Comparison of ENCODE assay signal across 9 mouse cellular contexts in the genomic region with DNA sequence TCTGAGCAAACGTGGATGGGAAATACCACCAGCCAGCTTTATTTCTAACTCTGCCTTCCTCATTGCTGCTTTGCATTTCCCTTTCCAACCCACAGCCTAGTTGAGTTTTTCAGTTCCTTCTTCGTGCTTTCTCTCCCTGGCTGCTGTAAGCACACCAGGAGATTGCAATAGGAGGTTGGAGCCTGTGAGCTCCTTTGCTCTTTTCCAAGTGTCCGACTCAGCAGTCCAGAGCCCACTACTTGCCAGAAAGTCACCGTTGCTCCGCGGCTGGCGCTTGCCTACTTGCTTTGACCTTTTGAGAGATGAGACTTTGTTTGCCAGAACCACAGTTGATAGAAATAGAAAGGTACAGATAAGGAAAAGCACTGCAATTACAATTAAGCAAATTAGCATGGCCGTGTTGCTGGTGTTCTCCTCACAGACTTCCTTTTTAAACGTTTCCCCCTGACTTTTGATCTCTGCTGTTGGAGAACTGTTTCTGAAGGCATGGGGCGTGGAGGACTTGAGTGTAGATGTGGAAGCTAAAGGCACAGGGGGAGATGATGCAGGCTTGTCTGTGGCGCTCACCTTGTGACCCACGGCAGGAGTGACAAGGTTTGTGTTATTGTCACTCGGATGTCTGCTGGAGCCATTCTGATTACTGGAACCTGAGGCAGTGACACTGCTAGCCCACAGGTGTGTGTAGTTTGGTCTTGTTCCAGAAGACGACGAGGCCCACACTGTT. TPM values are rescaled to one million over a fixed set of nuclear protein-coding genes. Genes with fewer than 3 reads are reported as not detected.
DNase-seq lines count a peak whose midpoint lies in the region; ATAC-seq and TF ChIP-seq lines count a peak whose summit lies in the region.
"Had no signal": no experiment of that assay in that cellular context is flagged by ENCODE, and none has a peak within 500 bp of the region (broad histone marks: within the 10 kb centered on the region; RNA-seq: fewer than 3 reads in every experiment).

No protein-coding gene starts in this region.

- H3K9me3 ChIP-seq in hindbrain, embryonic 16.5 days (ENCODE audit: control insufficient read depth, low read length): no peaks in the 10 kb centered on the region
- H3K9me3 ChIP-seq: hindbrain, embryonic 15.5 days had no signal

- 81% methylated on average over 15 of the region's 15 CpGs for WGBS in hindbrain, embryonic 16.5 days

- no peak overlapping the region for H3K9ac ChIP-seq in hindbrain, embryonic 16.5 days (ENCODE audit: low read depth, low read length)
- H3K9ac ChIP-seq: hindbrain, embryonic 15.5 days had no signal

- no peak for TF ChIP-seq CTCF in left cerebral cortex, adult 2 months (IDR thresholded peaks at IDR 0.05)

- intact Hi-C loops in left cerebral cortex, adult 2 months (cut with DNase I): no loop called here
- intact Hi-C loops in heart, postnatal 25 days (cut with DNase I): no loop called here

- H3K4me2 ChIP-seq in hindbrain, embryonic 16.5 days (ENCODE audit: low read length): no peak overlapping the region
- H3K4me2 ChIP-seq: hindbrain, embryonic 15.5 days had no signal

- H3K4me3 ChIP-seq in left cerebral cortex, adult 2 months: no peak overlapping the region
- no peak overlapping the region for H3K4me3 ChIP-seq in hindbrain, embryonic 16.5 days (ENCODE audit: low read length)
- H3K4me3 ChIP-seq: hindbrain, embryonic 15.5 days had no signal

- H3K4me1 ChIP-seq in hindbrain, embryonic 16.5 days (ENCODE audit: control insufficient read depth, insufficient read depth, low read depth, low read length): no peaks in the 10 kb centered on the region
- H3K4me1 ChIP-seq: hindbrain, embryonic 15.5 days had no signal

- DNase-seq in left cerebral cortex, adult 2 months (ENCODE audit: extremely low spot score in 1 of 2, low spot score in 2 of 2): no peak
- no peak for DNase-seq in left cerebral cortex, adult 11 months (ENCODE audit: low spot score)
- peak; percentile 69 for DNase-seq in brain, adult 2 months (ENCODE audit: low read depth, low spot score)
- peak; percentile 9 for DNase-seq in heart, postnatal 25 days (ENCODE audit: low spot score)
- no peak for DNase-seq in cerebellum, postnatal 14 days
- DNase-seq in yolk sac, embryonic 10.5 days (ENCODE audit: low spot score): no peak

- H3K27me3 ChIP-seq in hindbrain, embryonic 16.5 days (replicated peaks; ENCODE audit: control insufficient read depth, insufficient read depth, low read length): no peaks in the 10 kb centered on the region
- H3K27me3 ChIP-seq: hindbrain, embryonic 15.5 days had no signal

- ATAC-seq in megakaryocyte-erythroid progenitor cell, adult 5-6 weeks (replicated peaks; ENCODE audit: low FRiP score, low TSS enrichment, poor library complexity, severe bottlenecking): peak; percentile 12; the same call in 1 of the 2 replicates
- no peak for ATAC-seq in hindbrain, embryonic 16.5 days

- 0 out of 2 replicates have a peak, but pooled peaks cover 2% of the 10 kb centered on the region for H3K36me3 ChIP-seq in hindbrain, embryonic 16.5 days (ENCODE audit: control insufficient read depth, insufficient read depth, low read length)
- H3K36me3 ChIP-seq: hindbrain, embryonic 15.5 days had no signal

- peak overlapping the region; percentile 70 for H3K27ac ChIP-seq in left cerebral cortex, adult 2 months
- H3K27ac ChIP-seq in hindbrain, embryonic 16.5 days (ENCODE audit: low read depth, low read length): no peak overlapping the region
- H3K27ac ChIP-seq: hindbrain, embryonic 15.5 days had no signal

RNA-seq across cellular contexts. Expression of a gene that starts 3.2 kb away (rescaled TPM):
- total RNA-seq in left cerebral cortex, adult 2 months (2021): not detected
- total RNA-seq in heart, postnatal 25 days (2021): under 1 TPM in 1 of 2 experiments, not detected in 1; 0.08 TPM
- total RNA-seq in megakaryocyte-erythroid progenitor cell, adult 5-6 weeks (2014; fragmentation: Nextera tagmentation): 3.5 and 14.8 TPM in 2 replicates
- total RNA-seq in megakaryocyte-erythroid progenitor cell, adult 5-6 weeks (2017): 1.7 and 3.5 TPM in 2 replicates
- 0.39 and 0.61 TPM in 2 replicates for polyA plus RNA-seq in hindbrain, embryonic 16.5 days (2015; fragmentation: Nextera tagmentation; extraction: Ambion mirVana)

RNA-seq across cellular contexts. Expression of a gene that starts 3.2 kb away (rescaled TPM):
- 10 to 100 TPM; 11.6 TPM for total RNA-seq in left cerebral cortex, adult 2 months (2021)
- 1 to 10 TPM; 1.9 to 2.8 TPM for total RNA-seq in heart, postnatal 25 days (2021)
- total RNA-seq in megakaryocyte-erythroid progenitor cell, adult 5-6 weeks (2014; fragmentation: Nextera tagmentation): 6.2 and 12.1 TPM in 2 replicates
- 3.1 and 10.1 TPM in 2 replicates for total RNA-seq in megakaryocyte-erythroid progenitor cell, adult 5-6 weeks (2017)
- polyA plus RNA-seq in hindbrain, embryonic 16.5 days (2015; fragmentation: Nextera tagmentation; extraction: Ambion mirVana): 3.1 TPM in 2 replicates

RNA-seq across cellular contexts. Expression of a gene that starts 3.6 kb away (rescaled TPM):
- total RNA-seq in left cerebral cortex, adult 2 months (2021): under 1 TPM; 0.30 to 0.91 TPM
- 1 to 10 TPM; 1.1 to 1.3 TPM for total RNA-seq in heart, postnatal 25 days (2021)
- total RNA-seq in megakaryocyte-erythroid progenitor cell, adult 5-6 weeks (2014; fragmentation: Nextera tagmentation): 94.9 and 96.8 TPM in 2 replicates
- total RNA-seq in megakaryocyte-erythroid progenitor cell, adult 5-6 weeks (2017): 32.1 and 38.5 TPM in 2 replicates
- 0.36 TPM in 1 of 2 replicates, not detected in the other for polyA plus RNA-seq in hindbrain, embryonic 16.5 days (2015; fragmentation: Nextera tagmentation; extraction: Ambion mirVana)
- polyA plus RNA-seq: hindbrain, embryonic 15.5 days had no signal

RNA-seq across cellular contexts. Expression of a gene that starts 23.3 kb away (rescaled TPM):
- 100 to 1,000 TPM in 1 of 2 experiments, 10 to 100 TPM in 1; 95.1 to 116 TPM for total RNA-seq in left cerebral cortex, adult 2 months (2021)
- not detected for total RNA-seq in heart, postnatal 25 days (2021)
- total RNA-seq in megakaryocyte-erythroid progenitor cell, adult 5-6 weeks (2014; fragmentation: Nextera tagmentation): 0.20 TPM in 1 of 2 replicates, not detected in the other
- 0.69 TPM in 1 of 2 replicates, not detected in the other for total RNA-seq in megakaryocyte-erythroid progenitor cell, adult 5-6 weeks (2017)
- polyA plus RNA-seq in hindbrain, embryonic 16.5 days (2015; fragmentation: Nextera tagmentation; extraction: Ambion mirVana): 12.5 and 17.1 TPM in 2 replicates

Comparison
In these comparisons a context has a peak if more than half of its experiments do, and no peak if none do; other contexts are left out.
1. DNase-seq: peak in brain, adult 2 months (single experiment) and heart, postnatal 25 days (single experiment); none in left cerebral cortex, adult 2 months (0 of 2), left cerebral cortex, adult 11 months (single experiment), cerebellum, postnatal 14 days (0 of 2) and yolk sac, embryonic 10.5 days (single experiment).
2. RNA of a gene that starts 3.6 kb away (total RNA-seq): 32.1 to 96.8 TPM in megakaryocyte-erythroid progenitor cell, adult 5-6 weeks; 1.1 to 1.3 TPM in heart, postnatal 25 days and 0.30 to 0.91 TPM in left cerebral cortex, adult 2 months; every median in the first group is over 10 times any median in the second.